Mouse (Mus musculus): ENCODE data around the gene Unc119b.
"Not testable (repeated sequence)": the region's sequence is repeated elsewhere in the genome, so short reads cannot be mapped to it uniquely, and the experiment has no call there.

Unc119b gene

DNA sequence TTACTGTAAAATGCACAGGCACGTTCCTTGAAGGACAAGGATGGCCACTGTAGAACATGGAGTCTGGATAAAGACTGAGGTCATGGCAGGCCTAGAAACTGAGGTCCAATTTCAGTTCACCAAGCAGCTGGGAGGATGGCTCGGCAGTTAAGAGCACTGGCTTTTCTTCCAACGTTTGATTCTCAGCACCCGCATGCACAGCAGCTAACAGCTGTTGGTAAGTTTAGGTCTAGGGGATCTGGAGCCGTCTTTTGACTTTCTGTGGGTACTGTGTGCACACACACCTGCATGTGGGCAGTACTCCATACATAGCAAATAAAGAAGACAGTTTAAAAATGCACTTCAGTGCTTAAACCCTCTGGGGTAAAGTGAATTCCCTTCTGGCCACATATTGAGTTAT lies 53.1 kb downstream of the Unc119b start:
- DNase-seq: no peak

DNA sequence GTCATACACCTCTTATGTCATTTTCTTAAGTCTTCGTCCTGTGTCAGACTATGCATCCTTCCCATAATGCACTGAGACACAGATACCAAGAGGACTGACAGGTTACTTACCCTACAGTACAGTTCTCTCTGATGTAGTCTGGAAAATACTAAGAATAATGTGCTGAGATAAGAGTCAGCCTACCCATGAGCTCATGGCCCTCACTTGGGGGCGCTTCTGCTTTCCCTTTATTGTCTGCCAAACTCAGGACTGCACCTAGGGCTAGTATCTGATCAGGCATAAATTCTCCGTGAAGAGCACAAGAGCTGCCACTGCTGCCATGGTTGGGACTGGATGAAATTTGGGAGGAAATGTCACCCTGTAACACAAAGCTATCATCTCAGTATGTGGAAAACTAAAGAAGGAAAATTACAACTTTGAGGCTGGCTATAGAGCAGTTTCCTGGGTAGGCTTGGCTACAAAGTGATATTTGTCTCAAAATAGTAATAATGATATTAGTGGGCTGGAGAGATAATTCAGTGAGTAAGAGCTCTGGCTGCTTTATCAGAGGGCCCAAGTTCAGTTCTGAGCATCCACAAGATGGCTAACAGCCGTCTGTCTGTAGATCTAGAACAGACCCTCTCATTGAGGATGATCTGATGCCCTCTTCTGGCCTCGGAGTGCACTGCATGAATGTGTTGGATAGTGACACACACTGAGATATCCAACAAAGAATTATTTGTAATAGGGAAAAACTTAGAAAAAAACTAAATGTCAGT lies 58.5 kb downstream of the Unc119b start:
- DNase-seq: peak; percentile 45

DNA sequence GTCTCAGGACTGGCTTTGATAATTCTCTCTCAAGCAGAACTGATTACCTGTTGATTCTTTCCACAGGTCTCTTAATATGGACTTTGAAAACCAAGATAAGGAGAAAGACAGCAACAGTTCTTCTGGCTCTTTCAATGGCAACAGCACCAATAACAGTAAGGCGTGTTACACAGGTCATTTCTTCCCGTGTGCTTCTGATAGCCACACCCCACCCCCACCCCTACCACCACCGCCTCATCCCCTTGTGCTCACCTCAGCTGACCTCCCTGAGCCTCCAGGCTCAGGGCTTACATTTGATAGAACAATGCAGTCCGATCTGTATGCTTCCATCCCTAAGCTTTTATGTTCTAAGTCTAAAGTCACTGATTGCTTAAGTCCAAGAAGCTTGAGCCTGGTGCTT lies 60.0 kb downstream of the Unc119b start:
- no peak for DNase-seq

DNA sequence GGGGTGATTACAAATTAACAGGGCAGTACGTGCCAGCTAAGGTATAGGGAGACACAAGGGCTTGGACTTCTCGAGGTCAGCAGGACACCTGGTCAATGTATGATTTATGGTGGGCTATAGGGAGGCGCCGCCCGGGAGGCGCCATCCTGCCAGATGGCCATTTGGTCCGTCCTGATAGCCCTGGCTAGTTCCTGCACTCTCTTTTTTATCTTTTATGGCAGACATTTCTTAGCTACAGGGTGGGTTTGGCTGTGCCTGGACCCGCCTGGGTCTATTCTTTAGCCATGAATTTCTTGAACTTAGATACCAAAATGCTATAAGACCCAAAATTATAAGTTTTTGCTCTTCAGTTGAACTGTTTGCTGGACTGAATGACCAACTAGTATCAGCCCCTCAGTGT lies 61.5 kb downstream of the Unc119b start:
- DNase-seq: not testable (repeated sequence)

Measured in layer of hippocampus, adult 9-11 months (tissue).